Mouse (Mus musculus): ENCODE data around the gene Polr2g. TPM values are rescaled to one million over a fixed set of nuclear protein-coding genes. Genes with fewer than 3 reads are reported as not detected.

Polr2g gene
- polyA plus RNA-seq, 1 experiment: 152 TPM

- Histone ChIP-seq H3K4me3 (peak within 1 kb of the TSS; percentile 66), H3ac (ENCODE audit: control insufficient read depth, insufficient read length) (peak within 1 kb of the TSS; percentile 93), H3K27me3 (ENCODE audit: control insufficient read depth, insufficient read depth, insufficient read length) (no peaks in the 10 kb centered on the region), H3K4me2 (ENCODE audit: low read depth) (peak within 1 kb of the TSS; percentile 83), H3K79me2 (ENCODE audit: control insufficient read depth, insufficient read depth) (peaks cover 18% of the 10 kb centered on the region), H3K36me3 (ENCODE audit: control insufficient read depth, insufficient read depth) (peaks cover 15% of the 10 kb centered on the region)
- TF ChIP-seq SRF (IDR thresholded peaks at IDR 0.05; ENCODE audit: control insufficient read depth, insufficient read length, low read depth): no peak
- TF ChIP-seq POLR2AphosphoS2 (IDR thresholded peaks at IDR 0.05; ENCODE audit: insufficient read length, low read depth): peak; percentile 99
- peak; percentile 91 for TF ChIP-seq POLR2A (IDR thresholded peaks at IDR 0.05; ENCODE audit: insufficient read length, low read depth)
- TF ChIP-seq E2F4 (IDR thresholded peaks at IDR 0.05; ENCODE audit: insufficient read depth): peak; percentile 67
- no peak for TF ChIP-seq CEBPB (IDR thresholded peaks at IDR 0.05; ENCODE audit: insufficient read depth, poor library complexity, severe bottlenecking)
- TF ChIP-seq MAX (IDR thresholded peaks at IDR 0.05; ENCODE audit: low read depth): no peak
- no peak for TF ChIP-seq USF1 (IDR thresholded peaks at IDR 0.05; ENCODE audit: low read depth)
- no peak for TF ChIP-seq MYOD1 (IDR thresholded peaks at IDR 0.05; ENCODE audit: control insufficient read depth in 1 of 3, insufficient read length in 2 of 3, low read depth in 2 of 3)
These were observed 24.1 kb downstream of the Polr2g start, which contains the start of gene Tmem179b for GRCm38 (mm10) chr19:8774086-8774835. TSS of gene Tmem179b (minus strand) at chr19:8774467.

DNA sequence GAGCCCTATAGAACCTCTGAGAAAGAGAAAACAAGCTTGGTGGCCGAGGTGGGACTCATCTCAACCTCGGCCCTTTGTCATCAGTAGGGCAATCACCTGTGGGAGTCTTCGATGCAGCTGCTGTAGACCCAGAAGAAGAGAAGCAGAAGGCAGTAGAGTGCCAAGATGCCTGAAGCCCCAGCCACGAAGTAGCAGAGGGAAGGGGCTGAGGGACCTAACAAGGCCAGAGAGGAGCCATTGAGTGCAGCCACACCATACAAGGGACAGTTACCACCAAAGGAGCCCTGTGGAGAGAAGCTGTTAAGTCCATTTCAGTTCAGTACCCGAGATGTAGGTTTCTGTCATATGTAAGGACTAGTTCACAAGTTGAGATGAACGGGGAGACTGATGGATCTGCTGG, 25.0 kb downstream of the Polr2g start:
- Histone ChIP-seq H3K4me3 (peak overlapping the region; percentile 66), H3K4me2 (ENCODE audit: low read depth) (peak overlapping the region; percentile 69), H3ac (ENCODE audit: control insufficient read depth, insufficient read length) (peak overlapping the region; percentile 93), H3K27me3 (ENCODE audit: control insufficient read depth, insufficient read depth, insufficient read length) (no peaks in the 10 kb centered on the region), H3K36me3 (ENCODE audit: control insufficient read depth, insufficient read depth) (peaks cover 22% of the 10 kb centered on the region), H3K79me2 (ENCODE audit: control insufficient read depth, insufficient read depth) (peaks cover 18% of the 10 kb centered on the region)
- TF ChIP-seq POLR2AphosphoS2 (IDR thresholded peaks at IDR 0.05; ENCODE audit: insufficient read length, low read depth) (peak; percentile 75), USF1 (IDR thresholded peaks at IDR 0.05; ENCODE audit: low read depth) (no peak), TCF3 (IDR thresholded peaks at IDR 0.05; ENCODE audit: insufficient read length, low read depth) (no peak)

DNA sequence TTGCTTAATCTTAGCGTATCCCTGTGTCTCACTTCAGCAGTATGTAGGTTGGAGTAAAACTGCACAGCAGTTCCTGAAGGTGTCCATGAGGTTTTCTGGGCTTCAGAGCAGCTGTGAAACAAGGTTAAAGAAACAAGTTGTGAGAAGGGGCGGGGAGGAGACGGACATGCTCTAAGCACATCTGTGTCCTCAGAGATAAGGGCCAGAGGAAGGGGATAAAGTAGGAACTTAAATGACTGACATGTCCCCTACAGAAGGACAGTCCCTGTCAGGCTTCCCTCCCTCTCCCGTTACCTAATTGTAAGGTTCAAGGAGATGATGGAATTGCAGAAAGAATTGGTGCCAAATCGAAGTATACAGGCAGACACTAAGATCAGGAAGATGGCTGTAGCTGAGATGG, 25.4 kb downstream of the Polr2g start:
- H3K36me3 ChIP-seq (ENCODE audit: control insufficient read depth, insufficient read depth): peaks cover 26% of the 10 kb centered on the region
- no peaks in the 10 kb centered on the region for H3K27me3 ChIP-seq (ENCODE audit: control insufficient read depth, insufficient read depth, insufficient read length)
- no peak overlapping the region for H3ac ChIP-seq (ENCODE audit: control insufficient read depth, insufficient read length)
- peak overlapping the region; percentile 69 for H3K4me2 ChIP-seq (ENCODE audit: low read depth)
- TF ChIP-seq MYOD1 (IDR thresholded peaks at IDR 0.05; ENCODE audit: control insufficient read depth in 1 of 3, insufficient read length in 2 of 3, low read depth in 2 of 3) (no peak), POLR2AphosphoS2 (IDR thresholded peaks at IDR 0.05; ENCODE audit: insufficient read length, low read depth) (no peak), REST (IDR thresholded peaks at IDR 0.05; ENCODE audit: insufficient read depth, insufficient read length) (no peak), MAX (IDR thresholded peaks at IDR 0.05; ENCODE audit: low read depth) (no peak), POLR2A (IDR thresholded peaks at IDR 0.05; ENCODE audit: insufficient read length, low read depth) (no peak), MYOG (IDR thresholded peaks at IDR 0.05; ENCODE audit: control insufficient read depth in 1 of 3, insufficient read depth in 1 of 3, insufficient read length in 2 of 3, low read depth in 2 of 3) (no peak), SRF (IDR thresholded peaks at IDR 0.05; ENCODE audit: control insufficient read depth, insufficient read length, low read depth) (no peak), TCF3 (IDR thresholded peaks at IDR 0.05; ENCODE audit: insufficient read length, low read depth) (no peak), USF1 (IDR thresholded peaks at IDR 0.05; ENCODE audit: low read depth) (no peak), E2F4 (IDR thresholded peaks at IDR 0.05; ENCODE audit: insufficient read depth) (no peak), TCF12 (IDR thresholded peaks at IDR 0.05; ENCODE audit: insufficient read depth, poor library complexity, severe bottlenecking) (no peak)
- peaks cover 18% of the 10 kb centered on the region for H3K79me2 ChIP-seq (ENCODE audit: control insufficient read depth, insufficient read depth)
- peak overlapping the region; percentile 66 for H3K4me3 ChIP-seq

GRCm38 (mm10) chr19:8770567-8771270, 27.7 kb downstream of the Polr2g start, which contains the start of gene Tmem223:
TSS of gene Tmem223 (plus strand) at chr19:8770996.
- Histone ChIP-seq H3ac (ENCODE audit: control insufficient read depth, insufficient read length) (peak within 1 kb of the TSS; percentile 10), H3K4me3 (peak within 1 kb of the TSS; percentile 56), H3K36me3 (ENCODE audit: control insufficient read depth, insufficient read depth) (peaks cover 42% of the 10 kb centered on the region), H3K27me3 (ENCODE audit: control insufficient read depth, insufficient read depth, insufficient read length) (no peaks in the 10 kb centered on the region), H3K79me2 (ENCODE audit: control insufficient read depth, insufficient read depth) (peaks cover 18% of the 10 kb centered on the region), H3K4me2 (ENCODE audit: low read depth) (peak within 1 kb of the TSS; percentile 70)
- TF ChIP-seq TCF12 (IDR thresholded peaks at IDR 0.05; ENCODE audit: insufficient read depth, poor library complexity, severe bottlenecking) (no peak), TCF3 (IDR thresholded peaks at IDR 0.05; ENCODE audit: insufficient read length, low read depth) (no peak), POLR2AphosphoS2 (IDR thresholded peaks at IDR 0.05; ENCODE audit: insufficient read length, low read depth) (peak; percentile 89), MYOG (IDR thresholded peaks at IDR 0.05; ENCODE audit: control insufficient read depth in 1 of 3, insufficient read depth in 1 of 3, insufficient read length in 2 of 3, low read depth in 2 of 3) (no peak), REST (IDR thresholded peaks at IDR 0.05; ENCODE audit: insufficient read depth, insufficient read length) (no peak), POLR2A (IDR thresholded peaks at IDR 0.05; ENCODE audit: insufficient read length, low read depth) (peak; percentile 72)

- Histone ChIP-seq H3K36me3 (ENCODE audit: control insufficient read depth, insufficient read depth) (peaks cover 57% of the 10 kb centered on the region), H3K27me3 (ENCODE audit: control insufficient read depth, insufficient read depth, insufficient read length) (no peaks in the 10 kb centered on the region), H3K79me2 (ENCODE audit: control insufficient read depth, insufficient read depth) (peaks cover 22% of the 10 kb centered on the region), H3K4me3 (no peak overlapping the region), H3ac (ENCODE audit: control insufficient read depth, insufficient read length) (no peak overlapping the region), H3K4me2 (ENCODE audit: low read depth) (no peak overlapping the region)
- TF ChIP-seq TCF12 (IDR thresholded peaks at IDR 0.05; ENCODE audit: insufficient read depth, poor library complexity, severe bottlenecking): no peak
- TF ChIP-seq E2F4 (IDR thresholded peaks at IDR 0.05; ENCODE audit: insufficient read depth): no peak
- no peak for TF ChIP-seq USF1 (IDR thresholded peaks at IDR 0.05; ENCODE audit: low read depth)
- no peak for TF ChIP-seq TCF3 (IDR thresholded peaks at IDR 0.05; ENCODE audit: insufficient read length, low read depth)
- no peak for TF ChIP-seq POLR2AphosphoS2 (IDR thresholded peaks at IDR 0.05; ENCODE audit: insufficient read length, low read depth)
- no peak for TF ChIP-seq CEBPB (IDR thresholded peaks at IDR 0.05; ENCODE audit: insufficient read depth, poor library complexity, severe bottlenecking)
- TF ChIP-seq POLR2A (IDR thresholded peaks at IDR 0.05; ENCODE audit: insufficient read length, low read depth): no peak
These were observed 32.8 kb downstream of the Polr2g start for GRCm38 (mm10) chr19:8765562-8765961.

Data from myocyte (in vitro differentiated cells).